Mouse (Mus musculus): Measurements from ENCODE around the gene Olfr322. TPM values are rescaled to one million over a fixed set of nuclear protein-coding genes. Genes with fewer than 3 reads are reported as not detected.

Gene Olfr322
- polyA plus RNA-seq (2015; fragmentation: Nextera tagmentation; extraction: Ambion mirVana): not detected in 2 replicates

DNA sequence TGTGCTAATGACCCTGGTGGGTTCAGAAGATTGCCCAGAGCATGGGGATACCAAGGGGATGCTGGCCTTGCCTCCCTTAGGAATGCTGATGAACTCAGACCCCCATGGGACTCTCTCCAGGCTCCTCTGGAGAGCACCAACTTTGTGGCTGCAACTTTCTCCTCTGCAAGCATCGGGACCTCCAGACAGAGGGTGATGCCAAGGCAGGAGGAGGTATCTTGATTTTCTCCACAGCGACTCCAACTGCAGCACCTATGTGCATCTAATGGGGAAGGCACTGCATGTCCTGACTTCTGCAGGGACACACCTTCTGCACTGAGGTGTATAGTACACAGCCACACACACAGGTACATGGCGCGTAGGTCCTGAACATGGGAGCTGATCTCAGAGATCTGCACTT lies at the start of gene Olfr322:
Gene Olfr322 (plus strand): TSS at position 187 of the 400 bp plus-strand sequence.
- H3K9ac ChIP-seq: no peak within 1 kb of the TSS
- H3K9me3 ChIP-seq: no peaks in the 10 kb centered on the region
- H3K36me3 ChIP-seq: no peaks in the 10 kb centered on the region
- H3K4me2 ChIP-seq: no peak within 1 kb of the TSS
- H3K4me3 ChIP-seq: no peak within 1 kb of the TSS
- H3K27me3 ChIP-seq: no peaks in the 10 kb centered on the region
- 82% methylated on average over 4 of the region's 4 CpGs for WGBS
- no peak within 1 kb of the TSS for H3K27ac ChIP-seq
- H3K4me1 ChIP-seq: no peaks in the 10 kb centered on the region
- ATAC-seq (ENCODE audit: borderline replicate concordance, extremely low read depth, low FRiP score, low TSS enrichment): no peak

GRCm38 (mm10) chr11:58613359-58613758 lies 45.2 kb upstream of the Olfr322 start:
- Histone ChIP-seq H3K9ac (no peak overlapping the region), H3K27me3 (no peaks in the 10 kb centered on the region), H3K4me1 (no peaks in the 10 kb centered on the region), H3K4me3 (no peak overlapping the region), H3K4me2 (no peak overlapping the region), H3K27ac (no peak overlapping the region), H3K36me3 (no peaks in the 10 kb centered on the region), H3K9me3 (no peaks in the 10 kb centered on the region)
- ATAC-seq (ENCODE audit: borderline replicate concordance, extremely low read depth, low FRiP score, low TSS enrichment): no peak
- 55% methylated on average over 3 of the region's 3 CpGs for WGBS

GRCm38 (mm10) chr11:58614526-58614925 lies 44.1 kb upstream of the Olfr322 start:
- Histone ChIP-seq H3K9me3 (no peaks in the 10 kb centered on the region), H3K36me3 (no peaks in the 10 kb centered on the region), H3K4me2 (no peak overlapping the region), H3K27me3 (no peaks in the 10 kb centered on the region), H3K4me1 (no peaks in the 10 kb centered on the region), H3K27ac (no peak overlapping the region), H3K4me3 (no peak overlapping the region), H3K9ac (no peak overlapping the region)
- ATAC-seq (ENCODE audit: borderline replicate concordance, extremely low read depth, low FRiP score, low TSS enrichment): no peak

GRCm38 (mm10) chr11:58615975-58616374 lies 42.6 kb upstream of the Olfr322 start, which contains the start of gene 2210407C18Rik:
2210407C18Rik (minus strand) TSS chr11:58616075.
- no peaks in the 10 kb centered on the region for H3K36me3 ChIP-seq
- WGBS: 81% methylated on average over 4 of the region's 4 CpGs
- H3K27ac ChIP-seq: no peak within 1 kb of the TSS
- H3K9me3 ChIP-seq: no peaks in the 10 kb centered on the region
- H3K4me1 ChIP-seq: no peaks in the 10 kb centered on the region
- H3K4me3 ChIP-seq: no peak within 1 kb of the TSS
- no peaks in the 10 kb centered on the region for H3K27me3 ChIP-seq
- H3K4me2 ChIP-seq: no peak within 1 kb of the TSS
- no peak within 1 kb of the TSS for H3K9ac ChIP-seq
- no peak for ATAC-seq (ENCODE audit: borderline replicate concordance, extremely low read depth, low FRiP score, low TSS enrichment)

DNA sequence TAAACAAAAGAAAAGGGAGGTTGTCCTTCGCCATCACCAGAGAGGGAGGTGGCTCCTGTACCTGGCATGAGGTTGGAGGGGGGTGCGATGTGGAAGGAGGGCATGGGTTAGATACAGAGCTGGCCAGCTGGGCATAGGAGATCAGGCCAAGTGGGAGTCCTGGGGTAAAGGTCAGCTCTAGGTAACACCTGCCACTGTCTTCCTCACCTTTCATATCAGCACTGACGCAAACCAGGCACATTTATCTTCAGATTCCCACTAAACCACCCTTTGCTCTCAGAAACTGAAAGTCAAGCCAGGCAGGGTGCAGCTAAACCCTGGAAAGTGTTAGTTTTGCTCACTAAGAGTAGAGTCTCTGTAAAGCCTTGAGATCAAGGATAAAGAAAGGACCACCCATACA lies 40.2 kb upstream of the Olfr322 start:
- Histone ChIP-seq H3K4me2 (no peak overlapping the region), H3K4me3 (no peak overlapping the region), H3K36me3 (no peaks in the 10 kb centered on the region), H3K4me1 (no peaks in the 10 kb centered on the region), H3K27me3 (no peaks in the 10 kb centered on the region), H3K9ac (no peak overlapping the region), H3K9me3 (no peaks in the 10 kb centered on the region), H3K27ac (no peak overlapping the region)
- ATAC-seq (ENCODE audit: borderline replicate concordance, extremely low read depth, low FRiP score, low TSS enrichment): no peak
- WGBS: 41% methylated on average over 3 of the region's 3 CpGs

DNA sequence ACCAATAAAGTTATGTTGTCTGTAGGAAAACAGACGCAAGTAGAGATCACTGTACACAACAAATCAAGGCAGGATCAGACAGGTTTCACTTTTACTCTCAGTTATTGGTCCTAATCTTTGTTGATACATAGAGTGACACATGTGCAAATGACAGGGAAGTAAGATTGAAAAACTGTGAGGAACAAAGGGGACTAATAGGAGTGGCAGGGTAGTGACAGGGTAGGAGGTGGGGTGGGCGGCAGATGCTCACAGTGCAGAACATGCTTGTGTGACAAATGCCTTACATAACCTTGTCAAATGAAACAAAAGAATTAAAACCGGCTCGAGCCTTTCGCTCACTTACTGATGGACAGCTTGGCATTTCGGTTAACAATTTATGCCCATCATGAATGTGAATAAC lies 39.8 kb upstream of the Olfr322 start:
- no peaks in the 10 kb centered on the region for H3K36me3 ChIP-seq
- no peaks in the 10 kb centered on the region for H3K27me3 ChIP-seq
- H3K9ac ChIP-seq: no peak overlapping the region
- WGBS: 57% methylated on average over 6 of the region's 6 CpGs
- H3K4me3 ChIP-seq: no peak overlapping the region
- H3K9me3 ChIP-seq: no peaks in the 10 kb centered on the region
- H3K4me2 ChIP-seq: no peak overlapping the region
- no peak for ATAC-seq (ENCODE audit: borderline replicate concordance, extremely low read depth, low FRiP score, low TSS enrichment)
- H3K4me1 ChIP-seq: no peaks in the 10 kb centered on the region
- H3K27ac ChIP-seq: no peak overlapping the region

GRCm38 (mm10) chr11:58626146-58626545 lies 32.4 kb upstream of the Olfr322 start:
- Histone ChIP-seq H3K9me3 (no peaks in the 10 kb centered on the region), H3K27ac (no peak overlapping the region), H3K36me3 (no peaks in the 10 kb centered on the region), H3K4me3 (no peak overlapping the region), H3K4me2 (no peak overlapping the region), H3K27me3 (no peaks in the 10 kb centered on the region), H3K9ac (no peak overlapping the region), H3K4me1 (no peaks in the 10 kb centered on the region)
- 48% methylated on average over 4 of the region's 4 CpGs for WGBS
- no peak for ATAC-seq (ENCODE audit: borderline replicate concordance, extremely low read depth, low FRiP score, low TSS enrichment)

DNA sequence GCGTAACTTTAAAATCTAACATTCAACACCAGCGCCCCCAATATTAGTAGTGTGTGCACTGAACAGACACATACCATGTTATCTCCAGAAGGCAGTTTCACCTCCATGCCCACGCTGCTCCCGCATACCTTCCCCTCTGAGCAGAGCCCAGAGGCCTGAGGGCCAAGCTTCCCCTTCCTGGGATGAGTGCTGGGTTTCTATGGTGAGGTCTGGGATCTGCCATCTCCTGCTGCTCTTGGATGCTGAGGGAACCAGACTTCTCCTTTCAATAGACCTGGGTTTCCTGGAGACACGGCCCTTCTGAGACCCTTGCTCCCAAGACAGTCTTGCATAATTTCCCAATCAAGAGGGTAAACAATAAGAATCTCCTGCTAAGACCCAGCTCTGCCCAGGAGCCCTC lies 28.2 kb upstream of the Olfr322 start, which contains the start of gene Olfr323:
Gene Olfr323 (minus strand): TSS at position 101 of the 400 bp plus-strand sequence.
- Histone ChIP-seq H3K4me1 (no peaks in the 10 kb centered on the region), H3K4me2 (no peak within 1 kb of the TSS), H3K36me3 (no peaks in the 10 kb centered on the region), H3K4me3 (no peak within 1 kb of the TSS), H3K27ac (no peak within 1 kb of the TSS), H3K9ac (no peak within 1 kb of the TSS), H3K9me3 (no peaks in the 10 kb centered on the region), H3K27me3 (no peaks in the 10 kb centered on the region)
- ATAC-seq (ENCODE audit: borderline replicate concordance, extremely low read depth, low FRiP score, low TSS enrichment): no peak
- 77% methylated on average over 5 of the region's 5 CpGs for WGBS

- H3K4me3 ChIP-seq: no peak overlapping the region
- H3K9ac ChIP-seq: no peak overlapping the region
- H3K9me3 ChIP-seq: no peaks in the 10 kb centered on the region
- WGBS: 55% methylated on average over 4 of the region's 4 CpGs
- H3K4me2 ChIP-seq: no peak overlapping the region
- no peaks in the 10 kb centered on the region for H3K4me1 ChIP-seq
- no peak for ATAC-seq (ENCODE audit: borderline replicate concordance, extremely low read depth, low FRiP score, low TSS enrichment)
- peaks cover 13% of the 10 kb centered on the region; the same call in 1 of the 2 replicates for H3K27me3 ChIP-seq
- no peak overlapping the region for H3K27ac ChIP-seq
- no peaks in the 10 kb centered on the region for H3K36me3 ChIP-seq
Measured at GRCm38 (mm10) chr11:58634878-58635277, 23.7 kb upstream of the Olfr322 start.

- peaks cover 28% of the 10 kb centered on the region for H3K27me3 ChIP-seq
- no peak overlapping the region for H3K27ac ChIP-seq
- H3K4me3 ChIP-seq: no peak overlapping the region
- H3K4me2 ChIP-seq: no peak overlapping the region
- H3K9ac ChIP-seq: no peak overlapping the region
- H3K9me3 ChIP-seq: no peaks in the 10 kb centered on the region
- H3K4me1 ChIP-seq: peaks cover 7% of the 10 kb centered on the region; the same call in 1 of the 2 replicates
- ATAC-seq (ENCODE audit: borderline replicate concordance, extremely low read depth, low FRiP score, low TSS enrichment): no peak
- WGBS: 9% methylated on average over 2 of the region's 4 CpGs
- H3K36me3 ChIP-seq: no peaks in the 10 kb centered on the region
Measured at GRCm38 (mm10) chr11:58636376-58636977, 22.1 kb upstream of the Olfr322 start.

DNA sequence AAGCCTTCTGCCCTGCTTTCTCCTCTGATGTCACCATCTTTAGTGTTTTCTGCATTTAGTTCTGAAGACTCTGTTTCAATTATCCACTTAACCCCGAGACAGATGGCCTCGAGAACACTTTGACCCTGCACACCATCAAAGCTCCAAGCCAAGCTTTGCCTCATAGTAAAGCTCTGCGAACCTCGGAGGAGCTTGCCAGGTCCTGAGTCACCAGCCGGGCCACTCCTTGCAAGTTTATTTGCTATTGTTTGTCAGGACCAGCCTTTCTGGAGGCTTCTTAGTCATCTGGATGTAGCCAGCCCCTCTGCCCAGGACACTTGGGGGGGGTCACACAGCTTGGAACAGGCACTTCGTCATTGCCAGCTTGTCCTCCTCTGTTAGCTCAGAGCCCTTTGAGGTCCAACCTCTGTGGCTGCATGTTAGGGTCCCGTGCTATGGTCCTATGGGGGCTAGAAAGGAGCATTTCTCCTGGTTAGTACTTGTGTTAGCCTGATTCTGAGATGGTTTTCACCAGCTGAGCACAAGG lies 20.3 kb upstream of the Olfr322 start:
- no peak for ATAC-seq (ENCODE audit: borderline replicate concordance, extremely low read depth, low FRiP score, low TSS enrichment)
- no peaks in the 10 kb centered on the region for H3K36me3 ChIP-seq
- H3K9me3 ChIP-seq: no peaks in the 10 kb centered on the region
- peaks cover 35% of the 10 kb centered on the region for H3K27me3 ChIP-seq
- peaks cover 7% of the 10 kb centered on the region; the same call in 1 of the 2 replicates for H3K4me1 ChIP-seq
- H3K27ac ChIP-seq: no peak overlapping the region
- WGBS: 49% methylated on average over 7 of the region's 7 CpGs
- no peak overlapping the region for H3K9ac ChIP-seq
- no peak overlapping the region for H3K4me2 ChIP-seq
- H3K4me3 ChIP-seq: no peak overlapping the region

DNA sequence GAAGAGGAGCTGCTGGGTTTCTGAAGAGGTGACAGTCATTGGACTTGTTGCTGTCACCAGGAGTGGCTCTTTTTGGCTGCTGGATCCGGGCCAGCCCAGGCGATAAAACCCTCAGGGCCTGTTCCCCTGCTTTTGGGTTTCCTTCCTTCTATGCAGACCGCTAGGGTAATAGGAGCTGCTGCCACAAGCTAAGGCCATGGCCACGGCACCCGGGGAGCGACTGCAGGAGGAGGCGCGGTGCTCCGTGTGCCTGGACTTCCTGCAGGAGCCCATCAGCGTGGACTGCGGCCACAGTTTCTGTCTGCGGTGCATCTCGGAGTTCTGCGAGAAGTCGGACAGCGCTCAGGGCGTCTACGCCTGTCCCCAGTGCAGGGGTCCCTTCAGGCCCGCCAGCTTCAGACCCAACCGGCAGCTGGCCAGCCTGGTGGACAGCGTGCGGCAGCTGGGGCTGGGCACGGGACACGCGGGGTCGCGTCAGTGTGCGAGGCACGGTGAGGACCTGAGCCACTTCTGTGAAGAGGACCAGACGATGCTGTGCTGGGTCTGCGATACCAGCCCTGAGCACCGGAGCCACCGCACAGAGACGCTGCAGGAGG lies 18.2 kb upstream of the Olfr322 start, which contains the start of gene Trim58:
Gene Trim58 (plus strand): TSS at position 194 of the 596 bp plus-strand sequence.
- H3K36me3 ChIP-seq: no peaks in the 10 kb centered on the region
- 3% methylated on average over 34 of the region's 34 CpGs for WGBS
- peak within 1 kb of the TSS; percentile 14; the same call in 1 of the 2 replicates for H3K9ac ChIP-seq
- no peak within 1 kb of the TSS for H3K27ac ChIP-seq
- H3K9me3 ChIP-seq: no peaks in the 10 kb centered on the region
- ATAC-seq (ENCODE audit: borderline replicate concordance, extremely low read depth, low FRiP score, low TSS enrichment): peak; percentile 57; the same call in 1 of the 2 replicates
- peaks cover 7% of the 10 kb centered on the region; the same call in 1 of the 2 replicates for H3K4me1 ChIP-seq
- peak within 1 kb of the TSS; percentile 53 for H3K4me2 ChIP-seq
- H3K27me3 ChIP-seq: peaks cover 35% of the 10 kb centered on the region
- peak within 1 kb of the TSS; percentile 20 for H3K4me3 ChIP-seq
